ENCODE assay signal across 21 mouse cellular contexts in genomic region chr5:115950936-115951335, GRCm38 (mm10).
DNase-seq lines count a peak whose midpoint lies in the region; ATAC-seq and TF ChIP-seq lines count a peak whose summit lies in the region.
"Had no signal": no experiment of that assay in that cellular context is flagged by ENCODE, and none has a peak within 500 bp of the region (broad histone marks: within the 10 kb centered on the region; RNA-seq: fewer than 3 reads in every experiment).

No protein-coding gene starts in this region.

- H3K36me3 ChIP-seq in intestine, postnatal 0 days (ENCODE audit: control insufficient read depth, insufficient read depth): peaks cover 39% of the 10 kb centered on the region
- peaks cover 18% of the 10 kb centered on the region for H3K36me3 ChIP-seq in intestine, embryonic 16.5 days (ENCODE audit: control insufficient read depth, insufficient read depth, low read length)
- no peaks in the 10 kb centered on the region for H3K36me3 ChIP-seq in lung, postnatal 0 days (ENCODE audit: insufficient read depth, low read length)
- H3K36me3 ChIP-seq in midbrain, embryonic 11.5 days (ENCODE audit: control insufficient read depth, insufficient read depth, low read length): peaks cover 31% of the 10 kb centered on the region

- WGBS in intestine, postnatal 0 days: 83% methylated on average over 7 of the region's 7 CpGs
- 89% methylated on average over 7 of the region's 7 CpGs for WGBS in intestine, embryonic 16.5 days
- WGBS in lung, postnatal 0 days: 81% methylated on average over 7 of the region's 7 CpGs
- WGBS in bone marrow, adult 2 months: 82% methylated on average over 7 of the region's 7 CpGs
- WGBS in midbrain, embryonic 11.5 days: 86% methylated on average over 7 of the region's 7 CpGs

- no peaks in the 10 kb centered on the region for H3K4me1 ChIP-seq in intestine, postnatal 0 days (replicated peaks; ENCODE audit: control insufficient read depth, insufficient read depth, low read length)
- H3K4me1 ChIP-seq in intestine, embryonic 16.5 days (ENCODE audit: control insufficient read depth, insufficient read depth, low read length): no peaks in the 10 kb centered on the region
- H3K4me1 ChIP-seq in lung, postnatal 0 days (ENCODE audit: insufficient read depth, low read depth, low read length): no peaks in the 10 kb centered on the region
- no peaks in the 10 kb centered on the region for H3K4me1 ChIP-seq in bone marrow, adult 2 months (ENCODE audit: control insufficient read depth, insufficient read depth, low read length)
- no peaks in the 10 kb centered on the region for H3K4me1 ChIP-seq in midbrain, embryonic 11.5 days (ENCODE audit: control insufficient read depth, insufficient read depth, low read length)
- H3K4me1 ChIP-seq: heart, embryonic 13.5 days; hindbrain, embryonic 13.5 days; megakaryocyte, embryonic 14.5 days had no signal

- H3K27ac ChIP-seq in intestine, postnatal 0 days (ENCODE audit: low read depth, low read length): no peak overlapping the region
- H3K27ac ChIP-seq in intestine, embryonic 16.5 days (ENCODE audit: low read length): no peak overlapping the region
- H3K27ac ChIP-seq in lung, postnatal 0 days (ENCODE audit: low read length): no peak overlapping the region
- H3K27ac ChIP-seq in bone marrow, adult 2 months (ENCODE audit: control insufficient read depth, insufficient read depth, low read depth, low read length, poor library complexity): no peak overlapping the region
- H3K27ac ChIP-seq in midbrain, embryonic 11.5 days (ENCODE audit: low read depth, low read length): no peak overlapping the region
- H3K27ac ChIP-seq: heart, embryonic 13.5 days; hindbrain, embryonic 13.5 days had no signal

- TF ChIP-seq CTCF in intestine, postnatal 0 days (IDR thresholded peaks at IDR 0.05; ENCODE audit: low read depth): peak; percentile 24; the same call in 1 of the 2 replicates
- peak; percentile 14; the same call in 1 of the 2 replicates for TF ChIP-seq CTCF in lung, postnatal 0 days (IDR thresholded peaks at IDR 0.05)
- TF ChIP-seq CTCF in bone marrow, adult 2 months (IDR thresholded peaks at IDR 0.05; ENCODE audit: control insufficient read depth, insufficient read depth, low read length): peak; percentile 4; the same call in 1 of the 2 replicates

- TF ChIP-seq POLR2A in bone marrow, adult 2 months (IDR thresholded peaks at IDR 0.05; ENCODE audit: borderline replicate concordance, control insufficient read depth, low read depth, low read length): no peak

- no peak for DNase-seq in lung, postnatal 0 days (ENCODE audit: low spot score)
- DNase-seq in lung, postnatal 4 days: no peak
- DNase-seq in adrenal gland, postnatal 10 days: no peak
- no peak for DNase-seq in midbrain, embryonic 11.5 days (ENCODE audit: low spot score, missing footprints)
- DNase-seq: B cell, adult 2 months; cerebellum, adult 2 months; cerebellum, postnatal 36 days; gastrocnemius, postnatal 14 days; heart, adult 11 months; kidney, adult 8-10 months; kidney, postnatal 10 days; layer of hippocampus, postnatal 36 days; midbrain, embryonic 14.5 days had no signal

- ATAC-seq in intestine, postnatal 0 days: no peak
- ATAC-seq in intestine, embryonic 16.5 days: no peak
- ATAC-seq in lung, postnatal 0 days: no peak
- ATAC-seq in midbrain, embryonic 11.5 days (ENCODE audit: low FRiP score): no peak
- ATAC-seq: forebrain, embryonic 14.5 days; inflammation-experienced regulatory T-cells, adult 6 months had no signal

- no peak for TF ChIP-seq EP300 in lung, postnatal 0 days (IDR thresholded peaks at IDR 0.05)

- H3K9me3 ChIP-seq in intestine, postnatal 0 days (ENCODE audit: control insufficient read depth): no peaks in the 10 kb centered on the region
- no peaks in the 10 kb centered on the region for H3K9me3 ChIP-seq in intestine, embryonic 16.5 days (ENCODE audit: control insufficient read depth, low read length)
- H3K9me3 ChIP-seq in lung, postnatal 0 days (ENCODE audit: low read length): no peaks in the 10 kb centered on the region
- H3K9me3 ChIP-seq in midbrain, embryonic 11.5 days (ENCODE audit: control insufficient read depth, low read length): no peaks in the 10 kb centered on the region
- H3K9me3 ChIP-seq: heart, embryonic 13.5 days; hindbrain, embryonic 13.5 days had no signal

- H3K4me2 ChIP-seq in intestine, postnatal 0 days (replicated peaks; ENCODE audit: low read depth): no peak overlapping the region
- H3K4me2 ChIP-seq in intestine, embryonic 16.5 days (ENCODE audit: low read depth, low read length): no peak overlapping the region
- H3K4me2 ChIP-seq in lung, postnatal 0 days (replicated peaks; ENCODE audit: low read depth, low read length): no peak overlapping the region
- H3K4me2 ChIP-seq in midbrain, embryonic 11.5 days: no peak overlapping the region
- H3K4me2 ChIP-seq: heart, embryonic 13.5 days; hindbrain, embryonic 13.5 days had no signal

- H3K4me3 ChIP-seq in intestine, postnatal 0 days (ENCODE audit: low read depth, low read length): no peak overlapping the region
- H3K4me3 ChIP-seq in intestine, embryonic 16.5 days (ENCODE audit: low read length): no peak overlapping the region
- no peak overlapping the region for H3K4me3 ChIP-seq in lung, postnatal 0 days (ENCODE audit: low read depth, low read length)
- H3K4me3 ChIP-seq in bone marrow, adult 2 months (replicated peaks; ENCODE audit: control insufficient read depth, low read depth, low read length): no peak overlapping the region
- no peak overlapping the region for H3K4me3 ChIP-seq in midbrain, embryonic 11.5 days (ENCODE audit: low read depth, low read length)
- H3K4me3 ChIP-seq: heart, embryonic 13.5 days; hindbrain, embryonic 13.5 days; megakaryocyte, embryonic 14.5 days had no signal

- H3K9ac ChIP-seq in intestine, postnatal 0 days (ENCODE audit: low read depth, low read length): no peak overlapping the region
- H3K9ac ChIP-seq in intestine, embryonic 16.5 days (ENCODE audit: low read depth, low read length): no peak overlapping the region
- H3K9ac ChIP-seq in lung, postnatal 0 days (replicated peaks; ENCODE audit: low read depth): no peak overlapping the region
- H3K9ac ChIP-seq in midbrain, embryonic 11.5 days (ENCODE audit: low read length): no peak overlapping the region
- H3K9ac ChIP-seq: heart, embryonic 13.5 days; hindbrain, embryonic 13.5 days had no signal

- H3K27me3 ChIP-seq in intestine, postnatal 0 days (replicated peaks; ENCODE audit: control insufficient read depth, insufficient read depth, low read length): no peaks in the 10 kb centered on the region
- H3K27me3 ChIP-seq in intestine, embryonic 16.5 days (replicated peaks; ENCODE audit: control insufficient read depth, insufficient read depth, low read length): no peaks in the 10 kb centered on the region
- no peaks in the 10 kb centered on the region for H3K27me3 ChIP-seq in lung, postnatal 0 days (replicated peaks; ENCODE audit: insufficient read depth, low read length)
- no peaks in the 10 kb centered on the region for H3K27me3 ChIP-seq in midbrain, embryonic 11.5 days (ENCODE audit: control insufficient read depth, insufficient read depth, low read length)
- H3K27me3 ChIP-seq: heart, embryonic 13.5 days; hindbrain, embryonic 13.5 days; megakaryocyte, embryonic 14.5 days had no signal
